Mouse (Mus musculus) adrenal gland, postnatal 36 days (tissue): Measurements from ENCODE around the gene Zfp865. TPM values are rescaled to one million over a fixed set of nuclear protein-coding genes. Genes with fewer than 3 reads are reported as not detected.
"Not testable (repeated sequence)": the region's sequence is repeated elsewhere in the genome, so short reads cannot be mapped to it uniquely, and the experiment has no call there.

Experiments
- DNase-seq, 2 experiments: peaks; one replicate each; pipeline ENCODE4 v3.0.0; 2021; ENCODE audit warnings: mixed read lengths in 1 of 2
- total RNA-seq, 2 experiments: library from RNA; stranded (reverse); gene quantifications; 2 replicates each; pipeline ENCODE4 v1.2.3; 2021

The Zfp865 gene
- total RNA-seq, 2 experiments from 2014 or later: 22.1 to 24.1 TPM

GRCm38 (mm10) chr7:5015118-5016001 lies 4.8 kb upstream of the Zfp865 start, which contains the start of gene Gm44973:
Gene Gm44973 (plus strand): TSS chr7:5015496.
- DNase-seq: peak; percentile 96 to 99

- no peak for DNase-seq
Measured at GRCm38 (mm10) chr7:5016057-5016456, 4.1 kb upstream of the Zfp865 start.

DNA sequence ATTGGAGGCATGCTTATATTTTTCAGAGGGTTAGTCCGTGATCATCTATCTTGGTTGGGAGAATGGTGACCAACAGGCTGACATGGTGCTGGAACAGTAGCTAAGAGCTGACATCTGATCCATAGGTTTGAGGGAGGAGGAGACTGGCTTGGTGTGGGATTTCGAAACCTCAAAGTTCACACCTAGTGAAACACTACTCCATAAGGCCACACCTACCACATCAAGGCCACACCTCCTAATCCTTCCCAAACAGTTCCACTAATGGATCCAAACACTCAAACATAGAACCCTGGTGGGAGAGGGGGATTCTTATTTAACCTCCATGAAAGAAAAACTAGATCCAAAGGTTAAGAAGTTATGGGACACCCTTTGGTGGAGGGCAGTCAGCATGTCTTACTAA lies 3.3 kb upstream of the Zfp865 start:
- DNase-seq: no peak

DNA sequence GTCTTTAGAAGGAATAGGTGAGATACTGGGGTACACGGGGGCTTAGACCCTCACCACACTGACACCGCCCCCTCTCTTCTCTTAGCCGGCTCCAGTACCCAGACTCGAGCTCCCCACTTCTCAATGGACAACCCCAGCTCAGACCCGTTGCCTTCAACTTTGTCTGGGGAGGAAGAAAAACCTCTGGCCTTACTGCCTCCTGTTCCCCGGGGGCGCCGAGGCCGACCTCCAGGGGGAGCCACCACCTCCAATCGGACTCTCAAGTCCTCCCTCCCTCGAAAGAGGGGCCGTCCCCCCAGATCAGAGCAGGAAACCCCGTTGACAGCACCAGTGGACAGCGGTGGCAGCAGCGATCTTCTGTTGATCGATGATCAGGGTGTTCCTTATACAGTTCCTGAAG lies 2.8 kb upstream of the Zfp865 start:
- DNase-seq: no peak

- no peak for DNase-seq
Measured at GRCm38 (mm10) chr7:5017931-5018330, 2.2 kb upstream of the Zfp865 start.

GRCm38 (mm10) chr7:5019576-5019975 lies 600 bp upstream of the Zfp865 start:
- DNase-seq: not testable (repeated sequence)

DNA sequence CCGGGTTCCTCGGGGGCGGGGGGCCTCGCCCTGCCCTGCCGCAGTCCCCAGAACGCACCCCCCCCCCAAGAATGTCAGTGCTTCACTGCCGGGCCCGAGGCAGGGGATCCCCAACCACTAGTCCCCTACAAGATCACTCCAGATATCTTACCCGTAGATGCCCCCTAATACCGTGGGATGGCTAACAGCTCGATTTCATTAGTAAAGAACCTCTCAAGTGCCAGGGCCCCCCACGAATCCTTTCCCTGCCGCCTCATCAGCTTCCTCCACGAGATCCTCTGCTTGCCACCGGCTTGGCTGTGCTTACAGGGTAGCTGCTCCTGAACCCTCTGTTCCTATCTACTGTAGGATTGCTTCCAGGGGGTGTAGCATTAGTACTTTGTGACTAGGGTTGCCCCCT lies 509 bp downstream of the Zfp865 start:
- no peak for DNase-seq

GRCm38 (mm10) chr7:5021197-5021596 lies 1.0 kb downstream of the Zfp865 start:
- no peak for DNase-seq

GRCm38 (mm10) chr7:5029543-5029942 lies 9.4 kb downstream of the Zfp865 start:
- DNase-seq: no peak

DNA sequence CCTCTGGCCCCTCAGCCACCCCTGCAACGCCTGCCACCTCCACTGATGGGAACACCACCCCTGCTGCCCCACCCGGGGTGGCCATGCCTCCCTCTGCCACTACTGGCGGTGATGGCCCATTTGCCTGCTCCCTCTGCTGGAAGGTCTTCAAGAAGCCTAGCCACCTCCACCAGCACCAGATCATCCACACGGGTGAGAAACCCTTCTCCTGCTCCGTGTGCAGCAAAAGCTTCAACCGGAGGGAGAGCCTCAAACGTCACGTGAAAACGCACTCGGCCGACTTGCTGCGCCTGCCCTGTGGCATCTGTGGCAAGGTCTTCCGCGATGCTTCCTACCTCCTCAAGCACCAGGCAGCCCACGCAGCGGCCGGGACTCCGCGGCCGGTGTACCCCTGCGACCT lies 9.8 kb downstream of the Zfp865 start:
- no peak for DNase-seq

DNA sequence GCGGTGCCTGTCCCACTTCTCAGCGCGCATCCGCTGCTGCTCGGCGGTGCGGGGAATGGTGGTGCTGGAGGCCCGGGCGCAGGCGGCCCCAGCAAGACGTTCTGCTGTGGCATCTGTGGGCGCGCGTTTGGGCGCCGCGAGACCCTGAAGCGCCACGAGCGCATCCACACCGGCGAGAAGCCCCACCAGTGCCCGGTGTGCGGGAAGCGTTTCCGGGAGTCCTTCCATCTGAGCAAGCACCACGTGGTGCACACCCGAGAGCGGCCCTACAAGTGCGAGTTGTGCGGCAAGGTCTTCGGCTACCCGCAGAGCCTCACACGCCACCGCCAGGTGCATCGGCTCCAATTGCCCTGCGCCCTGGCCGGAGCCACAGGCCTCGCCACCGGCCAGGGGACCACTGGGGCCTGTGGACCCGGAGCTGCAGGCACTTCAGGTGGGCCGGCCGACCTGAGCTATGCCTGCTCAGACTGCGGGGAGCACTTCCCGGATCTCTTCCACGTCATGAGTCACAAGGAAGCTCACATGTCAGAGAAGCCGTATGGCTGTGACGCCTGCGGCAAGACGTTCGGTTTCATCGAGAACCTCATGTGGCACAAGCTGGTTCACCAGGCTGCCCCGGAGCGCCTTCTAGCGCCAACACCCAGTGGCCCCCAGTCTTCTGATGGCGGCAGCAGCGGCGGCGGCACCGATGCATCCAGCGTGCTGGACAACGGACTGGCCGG lies 10.5 kb downstream of the Zfp865 start:
- DNase-seq: no peak

- no peak for DNase-seq
Measured at GRCm38 (mm10) chr7:5031496-5031895, 11.3 kb downstream of the Zfp865 start.

- DNase-seq: no peak
Measured at GRCm38 (mm10) chr7:5033818-5034217, 13.6 kb downstream of the Zfp865 start, which contains the start of gene 4632433K11Rik. Gene 4632433K11Rik (plus strand): TSS chr7:5034118.

DNA sequence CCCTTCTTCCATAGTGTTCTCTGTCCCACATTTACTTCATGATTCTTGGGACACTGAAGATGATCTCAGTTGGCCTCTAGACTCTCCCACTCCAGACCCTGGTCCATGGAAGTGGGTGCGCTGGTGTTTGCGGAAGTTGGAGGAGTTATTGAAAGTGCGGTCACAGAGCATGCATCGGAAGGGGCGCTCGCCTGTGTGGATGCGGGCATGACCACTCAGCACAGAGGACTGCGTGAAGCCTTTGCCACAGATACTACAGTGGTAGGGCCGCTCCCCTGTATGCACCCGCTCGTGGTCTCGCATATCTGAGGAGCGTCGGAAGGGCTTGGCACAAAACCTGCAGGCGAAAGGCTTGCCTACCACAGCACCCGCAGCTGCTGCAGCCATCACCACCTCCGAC lies 15.5 kb downstream of the Zfp865 start:
- no peak for DNase-seq

DNA sequence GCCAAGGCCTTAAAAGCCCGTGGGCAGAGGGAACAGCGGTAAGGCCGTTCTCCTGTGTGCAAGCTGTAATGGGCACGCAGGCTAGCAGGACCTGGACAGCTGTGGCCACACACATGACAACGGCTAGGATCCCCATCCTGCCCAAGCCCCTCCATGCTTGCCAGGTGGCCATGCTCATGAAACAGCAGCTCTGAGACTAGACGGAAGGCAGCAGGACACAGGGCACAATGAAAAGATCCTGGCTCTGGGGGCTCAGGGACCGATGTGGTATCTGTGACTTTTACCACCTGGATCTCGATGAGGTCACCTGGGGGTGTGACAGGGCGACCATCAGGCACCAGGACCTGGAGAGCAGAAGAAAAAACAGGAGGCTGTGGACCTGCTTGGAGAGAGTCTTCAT lies 16.0 kb downstream of the Zfp865 start:
- DNase-seq: no peak

DNA sequence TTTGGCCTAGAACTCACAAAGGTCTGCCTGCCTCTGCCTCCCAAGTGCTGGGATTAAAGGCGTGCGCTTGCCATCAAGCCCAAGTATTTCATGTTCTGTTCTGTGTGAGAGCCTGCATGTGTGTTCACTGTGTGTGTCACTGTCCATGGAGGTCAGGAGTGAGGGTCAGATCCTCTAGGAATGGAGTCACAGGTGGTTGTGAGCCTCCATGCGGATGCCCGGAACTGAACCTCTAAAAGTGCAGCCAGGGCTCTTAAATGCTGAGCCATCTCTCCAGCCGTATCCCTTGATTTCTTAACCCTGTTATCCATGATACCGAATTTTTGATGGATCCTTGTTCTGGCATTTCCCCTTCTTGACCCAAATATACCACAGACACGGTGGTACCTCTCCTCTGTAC lies 16.9 kb downstream of the Zfp865 start:
- DNase-seq: no peak

DNA sequence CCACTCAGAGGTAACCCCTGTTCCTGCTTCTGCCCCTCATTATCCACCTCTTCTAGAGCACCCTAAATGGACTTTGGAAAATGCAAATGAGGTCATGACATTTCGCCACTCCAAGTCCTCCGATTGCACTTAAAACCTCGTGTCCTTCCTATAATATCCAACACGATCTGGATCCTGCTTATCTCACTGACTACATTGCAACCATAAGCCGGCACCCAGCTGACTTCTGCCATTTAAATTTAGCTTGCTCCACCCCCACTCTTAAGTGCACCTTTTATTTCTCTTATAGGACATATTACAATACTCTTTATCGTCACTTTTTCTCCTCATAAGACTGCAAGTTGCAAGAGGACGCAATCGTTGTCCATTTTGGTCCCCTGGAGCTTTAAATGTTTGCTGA lies 17.3 kb downstream of the Zfp865 start:
- no peak for DNase-seq

- peak; percentile 95 to 97 for DNase-seq
Measured at GRCm38 (mm10) chr7:5038109-5038732, 18.0 kb downstream of the Zfp865 start, which contains the start of gene Zfp784. Gene Zfp784 (minus strand): TSS chr7:5038446.

GRCm38 (mm10) chr7:5038940-5039339 lies 18.8 kb downstream of the Zfp865 start:
- DNase-seq: no peak

DNA sequence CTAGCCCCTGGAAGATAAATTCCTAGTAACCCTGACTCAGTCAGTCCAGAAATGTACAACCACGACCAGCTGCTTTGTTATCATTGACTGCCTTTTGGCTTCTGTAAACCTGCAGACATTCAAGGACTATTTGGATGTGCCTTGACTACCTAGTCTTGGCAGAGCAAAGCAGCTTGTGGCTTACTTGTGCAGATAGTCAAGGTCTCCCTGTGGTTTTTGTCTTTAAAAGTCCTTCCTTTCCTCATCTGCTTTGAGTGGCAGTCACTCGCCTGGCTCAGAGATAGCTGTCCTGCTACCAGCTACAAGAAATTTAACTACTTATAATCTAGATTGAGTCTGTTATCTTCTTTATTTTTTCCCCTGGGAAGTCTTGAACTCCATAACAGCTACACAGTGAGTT lies 24.8 kb downstream of the Zfp865 start:
- no peak for DNase-seq

DNA sequence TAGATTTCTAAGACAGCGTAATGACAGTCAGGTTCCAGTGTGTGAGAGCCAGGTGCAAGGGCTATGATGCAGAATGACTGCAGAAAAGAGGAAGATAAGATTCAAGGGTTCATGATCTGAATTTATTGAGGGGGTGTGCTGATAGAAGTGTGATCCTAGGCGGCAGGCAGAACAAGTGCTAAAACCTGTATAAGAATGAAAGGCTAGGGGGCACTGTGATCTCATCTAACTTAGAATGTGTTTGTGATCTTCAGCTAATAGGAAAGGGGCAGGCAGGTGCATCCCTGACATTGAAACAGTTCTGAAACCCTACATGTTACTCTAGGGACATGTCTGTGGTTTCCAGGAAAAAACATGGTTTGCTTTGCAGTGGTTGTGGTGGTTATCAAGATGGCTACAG lies 25.9 kb downstream of the Zfp865 start:
- DNase-seq: no peak

DNA sequence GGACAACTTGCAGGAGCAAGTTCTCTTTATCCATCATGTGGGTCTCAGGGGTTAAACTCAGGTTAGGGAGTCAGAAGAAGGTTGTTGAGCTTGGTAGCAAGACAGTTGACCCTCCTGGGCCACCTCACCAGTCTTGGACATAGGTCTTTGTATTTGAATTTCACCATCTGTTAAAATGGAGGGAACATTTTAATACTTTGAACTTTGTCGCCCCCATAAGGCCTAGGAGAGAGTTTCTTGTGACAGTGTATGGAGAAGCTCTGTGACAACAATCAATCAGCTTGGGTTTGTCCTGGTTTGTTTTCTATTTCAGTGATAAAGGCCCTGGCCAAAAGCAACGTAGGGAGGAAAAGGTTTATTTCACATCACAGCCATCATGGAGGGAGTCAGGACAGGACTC lies 27.1 kb downstream of the Zfp865 start:
- no peak for DNase-seq
